Mouse (Mus musculus) common myeloid progenitor, adult 5-6 weeks (primary cell): ENCODE measurements at regions not wholly inside any gene's neighbourhood (a gene's known extent, or its start where the extent isn't known, plus 50 kb on each side); places are given as distances from the start of the nearest gene placed in this dataset.
"Not testable (repeated sequence)": the region's sequence is repeated elsewhere in the genome, so short reads cannot be mapped to it uniquely, and the experiment has no call there.

Experiments
- ATAC-seq: replicated peaks from 2 replicates; pipeline ENCODE4 v1.8.0; 2016; ENCODE audit warnings: low read depth, mild to moderate bottlenecking, moderate TSS enrichment, inconsistent platforms; ENCODE audit not compliant: poor library complexity, severe bottlenecking

GRCm38 (mm10) chr14:19327321-19327720 is 91.4 kb downstream of the Gm21738 start:
- ATAC-seq = no peak

GRCm38 (mm10) chr14:19311614-19312013 is 107.1 kb downstream of the Gm21738 start:
- ATAC-seq = no peak

- not testable (repeated sequence) for ATAC-seq
These were observed 115.9 kb downstream of the Gm21738 start for GRCm38 (mm10) chr14:19302859-19303258.

GRCm38 (mm10) chr14:19279096-19279495 is 139.6 kb downstream of the Gm21738 start:
- no peak for ATAC-seq

GRCm38 (mm10) chr14:19277777-19278385 is 140.8 kb downstream of the Gm21738 start:
- peak; percentile 97 for ATAC-seq
